Mouse (Mus musculus) heart, embryonic 14.5 days (tissue): Measurements from ENCODE around the gene Trim27. TPM values are rescaled to one million over a fixed set of nuclear protein-coding genes. Genes with fewer than 3 reads are reported as not detected.

Source experiments
- ATAC-seq: fragments of 200-750 bp; cut with Nextera tagmentation; 2 replicates; pipeline ENCODE4 v1.8.0; 2017; ENCODE audit warnings: low read depth, moderate TSS enrichment; ENCODE audit not compliant: insufficient number of reproducible peaks, insufficient read depth, low FRiP score
- H3K27ac ChIP-seq, 2 experiments: fragments of 200-500 bp in 1 of 2; fragments of 300-500 bp in 1 of 2; sonication (generic) in 1 of 2; replicated peaks in 1 of 2; 2 replicates each; pipeline ENCODE4 v1.5.1; 2012 to 2014; ENCODE audit warnings: low read depth in 2 of 2, low read length in 2 of 2, control low read depth in 1 of 2, mild to moderate bottlenecking in 1 of 2, mixed read lengths in 1 of 2; ENCODE audit not compliant: control insufficient read depth in 1 of 2, insufficient read depth in 1 of 2
- H3K27me3 ChIP-seq: fragments of 300-500 bp; sonication (generic); 2 replicates; pipeline ENCODE4 v1.6.1; 2014; ENCODE audit warnings: mild to moderate bottlenecking, low read length, control low read depth; ENCODE audit not compliant: control insufficient read depth, insufficient read depth
- H3K36me3 ChIP-seq: fragments of 300-500 bp; sonication (generic); 2 replicates; pipeline ENCODE4 v1.6.1; 2014; ENCODE audit warnings: mild to moderate bottlenecking, control low read depth, low read length, mixed read lengths; ENCODE audit not compliant: control insufficient read depth, insufficient read depth
- H3K4me1 ChIP-seq, 2 experiments: fragments of 200-500 bp in 1 of 2; fragments of 300-500 bp in 1 of 2; sonication (generic) in 1 of 2; 2 replicates each; pipeline ENCODE4 v1.6.1; 2012 to 2014; ENCODE audit warnings: low read length in 2 of 2, control low read depth in 1 of 2, mixed read lengths in 1 of 2; ENCODE audit not compliant: control insufficient read depth in 2 of 2, insufficient read depth in 2 of 2
- H3K4me2 ChIP-seq: fragments of 300-500 bp; sonication (generic); 2 replicates; pipeline ENCODE4 v1.6.1; 2014; ENCODE audit warnings: mild to moderate bottlenecking, low read length
- H3K4me3 ChIP-seq, 2 experiments: fragments of 200-500 bp in 1 of 2; fragments of 300-500 bp in 1 of 2; sonication (generic) in 1 of 2; 2 replicates each; pipeline ENCODE4 v1.5.1; 2012 to 2014; ENCODE audit warnings: low read length in 2 of 2, mild to moderate bottlenecking in 2 of 2, control low read depth in 1 of 2, low read depth in 1 of 2, moderate library complexity in 1 of 2; ENCODE audit not compliant: control insufficient read depth in 1 of 2, insufficient read depth in 1 of 2
- H3K9ac ChIP-seq: fragments of 300-500 bp; sonication (generic); 2 replicates; pipeline ENCODE4 v1.6.1; 2014; ENCODE audit warnings: mild to moderate bottlenecking, low read length
- H3K9me3 ChIP-seq: fragments of 300-500 bp; sonication (generic); 2 replicates; pipeline ENCODE4 v1.6.1; 2016; ENCODE audit warnings: low read length, control low read depth; ENCODE audit not compliant: control insufficient read depth
- WGBS: fragments of 180-500 bp; shearing (Covaris S2); extraction: QIAGEN DNeasy Blood & Tissue Kit; methylation state at CpG from one replicate; pipeline ENCODE4 v1.1.7; 2014; 5-methylcytosine and 5-hydroxymethylcytosine counted together
- polyA plus RNA-seq: library from polyadenylated mRNA; unstranded; fragments of >200 nt; fragmentation: Nextera tagmentation; extraction: Ambion mirVana; gene quantifications from 2 replicates; pipeline ENCODE4 v1.2.1, GENCODE M21; 2014

Trim27 gene
- polyA plus RNA-seq, 1 experiment from 2014 or later: 80.1 TPM

DNA sequence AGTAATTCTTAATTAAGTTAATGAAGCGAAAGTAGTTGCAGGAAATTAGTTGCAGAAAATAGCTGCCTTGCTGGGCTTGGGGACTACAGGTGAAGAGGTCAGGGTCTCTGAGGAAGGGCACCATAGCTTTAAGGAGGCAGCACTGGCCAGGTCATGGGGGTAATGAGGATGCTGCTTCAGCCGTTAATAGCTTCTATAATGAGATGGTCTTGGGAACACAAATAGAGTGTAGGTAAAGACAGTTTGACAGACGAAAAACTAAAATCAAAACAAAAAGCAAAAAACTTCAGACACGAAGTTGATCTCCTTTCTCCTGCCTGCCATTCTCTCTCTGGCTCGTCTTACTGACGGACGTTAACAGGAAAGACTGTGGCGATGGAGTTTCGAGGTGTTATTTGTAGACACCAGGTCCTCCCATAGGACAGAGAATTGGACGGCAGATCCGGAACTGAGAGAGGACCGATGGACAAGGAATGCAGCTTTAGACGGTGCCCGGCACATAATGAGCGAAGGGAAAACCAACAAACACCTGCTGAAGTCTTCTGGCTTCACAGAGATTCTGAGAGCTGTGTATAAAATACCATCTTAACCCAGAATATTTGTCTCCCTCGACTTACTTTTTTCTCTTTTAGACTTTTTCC, 10.8 kb upstream of the Trim27 start:
- Histone ChIP-seq H3K9ac (peak overlapping the region; percentile 52), H3K4me3 (peak overlapping the region; percentile 57 to 64), H3K36me3 (no peaks in the 10 kb centered on the region), H3K9me3 (no peaks in the 10 kb centered on the region), H3K27me3 (no peaks in the 10 kb centered on the region), H3K4me1 (peaks cover 3 to 15% of the 10 kb centered on the region in 2 experiments; a peak in 1 of 4 replicates), H3K4me2 (peak overlapping the region; percentile 95), H3K27ac (peak overlapping the region in 1 of 2 experiments; percentile 56; a peak in 2 of 4 replicates)
- under 1% methylated on average over 16 of the region's 16 CpGs for WGBS
- no peak for ATAC-seq

DNA sequence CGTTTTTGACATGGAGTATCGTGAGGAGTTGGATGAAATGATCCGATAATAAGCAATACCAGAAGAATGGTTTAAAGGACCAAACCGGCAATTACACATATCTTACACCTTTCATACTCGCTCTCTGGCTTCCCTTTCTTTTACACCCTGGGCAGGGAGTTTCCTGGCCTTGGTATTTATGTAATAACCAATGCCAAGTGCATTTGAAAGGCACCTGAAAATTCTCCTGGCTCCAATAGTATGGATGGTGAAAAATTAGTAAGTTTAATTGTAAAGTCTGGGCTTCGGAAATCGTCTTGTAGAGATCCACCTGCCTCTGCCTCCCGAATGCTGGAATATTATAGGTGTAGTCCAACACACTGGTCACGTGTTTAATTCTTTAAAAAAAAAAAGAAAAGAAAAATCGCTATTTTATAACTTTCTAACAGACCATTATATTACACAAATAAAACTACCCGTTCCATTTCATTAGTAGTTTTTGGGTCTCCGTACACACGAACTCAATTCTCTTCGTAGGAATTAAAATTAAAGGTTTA, 10.1 kb upstream of the Trim27 start:
- WGBS: 2% methylated on average over 14 of the region's 14 CpGs
- peak overlapping the region; percentile 57 to 64; a peak in 3 of 4 replicates for H3K4me3 ChIP-seq
- peak overlapping the region; percentile 95 for H3K4me2 ChIP-seq
- H3K27ac ChIP-seq: 0 out of 4 replicates have a peak overlapping the region, but pooled peaks of 1 of the 2 experiments have one; percentile 56
- H3K9me3 ChIP-seq: no peaks in the 10 kb centered on the region
- peaks cover 3 to 15% of the 10 kb centered on the region in 2 experiments; a peak in 1 of 4 replicates for H3K4me1 ChIP-seq
- H3K9ac ChIP-seq: peak overlapping the region; percentile 52
- no peaks in the 10 kb centered on the region for H3K36me3 ChIP-seq
- ATAC-seq: no peak
- H3K27me3 ChIP-seq: no peaks in the 10 kb centered on the region

- H3K4me1 ChIP-seq: peaks cover 3 to 15% of the 10 kb centered on the region in 2 experiments; a peak in 1 of 4 replicates
- H3K27ac ChIP-seq: peak overlapping the region; percentile 41 to 46; a peak in 1 of 4 replicates
- under 1% methylated on average over 39 of the region's 39 CpGs for WGBS
- 0 out of 2 replicates have a peak overlapping the region, but pooled peaks have one; percentile 41 for H3K9ac ChIP-seq
- peak overlapping the region; percentile 95 for H3K4me2 ChIP-seq
- no peaks in the 10 kb centered on the region for H3K9me3 ChIP-seq
- peak; percentile 78 for ATAC-seq
- H3K36me3 ChIP-seq: no peaks in the 10 kb centered on the region
- peak overlapping the region; percentile 57 to 61 for H3K4me3 ChIP-seq
- no peaks in the 10 kb centered on the region for H3K27me3 ChIP-seq
Observed at GRCm38 (mm10) chr13:21169657-21170430, 9.4 kb upstream of the Trim27 start.

GRCm38 (mm10) chr13:21170431-21171155, 8.7 kb upstream of the Trim27 start:
- Histone ChIP-seq H3K27ac (peak overlapping the region in 1 of 2 experiments; percentile 47; a peak in 1 of 4 replicates), H3K4me3 (peak overlapping the region; percentile 32 to 57), H3K9ac (no peak overlapping the region)

GRCm38 (mm10) chr13:21171156-21171530, 8.1 kb upstream of the Trim27 start:
- Histone ChIP-seq H3K9ac (peak overlapping the region; percentile 46; the same call in 1 of the 2 replicates), H3K4me2 (peak overlapping the region; percentile 95), H3K4me1 (peaks cover 3 to 15% of the 10 kb centered on the region in 2 experiments; a peak in 1 of 4 replicates), H3K36me3 (no peaks in the 10 kb centered on the region), H3K9me3 (no peaks in the 10 kb centered on the region), H3K4me3 (peak overlapping the region; percentile 32 to 57), H3K27me3 (no peaks in the 10 kb centered on the region), H3K27ac (peak overlapping the region in 1 of 2 experiments; percentile 47; a peak in 1 of 4 replicates)
- ATAC-seq: no peak
- 8% methylated on average over 15 of the region's 15 CpGs for WGBS

More at GRCm38 (mm10) chr13:21170431-21171155, 8.7 kb upstream of the Trim27 start:
- peak overlapping the region; percentile 95 for H3K4me2 ChIP-seq
- 52% methylated on average over 17 of the region's 17 CpGs for WGBS
- H3K27me3 ChIP-seq: no peaks in the 10 kb centered on the region
- peaks cover 3 to 15% of the 10 kb centered on the region in 2 experiments; a peak in 1 of 4 replicates for H3K4me1 ChIP-seq
- H3K9me3 ChIP-seq: no peaks in the 10 kb centered on the region
- H3K36me3 ChIP-seq: no peaks in the 10 kb centered on the region
- no peak for ATAC-seq

GRCm38 (mm10) chr13:21171600-21172150, 7.6 kb upstream of the Trim27 start:
- under 1% methylated on average over 12 of the region's 12 CpGs for WGBS
- ATAC-seq: no peak
- no peak overlapping the region for H3K27ac ChIP-seq

More at GRCm38 (mm10) chr13:21171600-21172150, 7.6 kb upstream of the Trim27 start:
- Histone ChIP-seq H3K9me3 (no peaks in the 10 kb centered on the region), H3K4me1 (peaks cover 3 to 15% of the 10 kb centered on the region in 2 experiments; a peak in 1 of 4 replicates), H3K4me2 (peak overlapping the region; percentile 95), H3K36me3 (no peaks in the 10 kb centered on the region), H3K9ac (peak overlapping the region; percentile 62), H3K4me3 (peak overlapping the region; percentile 51 to 57), H3K27me3 (no peaks in the 10 kb centered on the region)
